Mouse (Mus musculus): ENCODE measurements around the gene Samd14. TPM values are rescaled to one million over a fixed set of nuclear protein-coding genes. Genes with fewer than 3 reads are reported as not detected.
A peak's percentile ranks its signal among the peaks of the same experiment; 100 is the strongest.
"Not testable (repeated sequence)": the region's sequence is repeated elsewhere in the genome, so short reads cannot be mapped to it uniquely, and the experiment has no call there.

Gene Samd14
- 10 to 100 TPM; 16.2 to 22.5 TPM for total RNA-seq (2021)
- long read RNA-seq, experiment 1, transcript Samd14-201 (10 exons, 3,318 nt) = major isoform, 11 of 16 reads
- long read RNA-seq, experiment 1, partial matches to known transcripts = 4 of 16 reads
- long read RNA-seq, experiment 1, other reads (novel, unspliced or antisense) = 1 of 16 reads
- long read RNA-seq, experiment 2, transcript Samd14-201 (10 exons, 3,318 nt) = major isoform, 17 of 34 reads
- long read RNA-seq, experiment 2, partial matches to known transcripts = 7 of 34 reads
- long read RNA-seq, experiment 2, other reads (novel, unspliced or antisense) = 10 of 34 reads

DNA sequence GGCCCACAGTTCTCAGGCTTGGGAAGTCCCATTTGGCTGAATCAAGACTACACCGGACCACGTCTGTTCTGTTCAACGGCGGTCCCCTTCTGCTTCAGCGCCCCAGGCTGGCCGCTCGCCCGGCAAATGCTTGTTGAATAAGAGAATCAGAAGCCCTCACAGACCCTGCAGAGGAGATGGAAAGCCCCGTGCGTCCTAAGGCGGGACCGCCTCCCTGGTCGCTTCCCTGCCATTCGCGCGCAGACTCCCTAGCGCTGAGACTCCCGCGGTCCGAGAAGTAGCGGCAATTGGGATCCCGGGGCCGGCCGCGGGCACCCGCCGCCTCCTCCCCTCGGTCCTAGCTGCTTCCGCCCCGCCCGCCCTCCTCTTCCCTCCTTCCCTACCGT, at the start of gene Samd14:
Gene Samd14, plus strand, starts transcription at position 251 of the 386 bp plus-strand sequence.
- DNase-seq (ENCODE audit: low spot score in 2 of 2) = peak in 1 of 2 experiments; percentile 37

GRCm38 (mm10) chr11:94962534-94963101, 47.1 kb upstream of the Samd14 start:
- DNase-seq (ENCODE audit: low spot score in 2 of 2) = no peak

DNA sequence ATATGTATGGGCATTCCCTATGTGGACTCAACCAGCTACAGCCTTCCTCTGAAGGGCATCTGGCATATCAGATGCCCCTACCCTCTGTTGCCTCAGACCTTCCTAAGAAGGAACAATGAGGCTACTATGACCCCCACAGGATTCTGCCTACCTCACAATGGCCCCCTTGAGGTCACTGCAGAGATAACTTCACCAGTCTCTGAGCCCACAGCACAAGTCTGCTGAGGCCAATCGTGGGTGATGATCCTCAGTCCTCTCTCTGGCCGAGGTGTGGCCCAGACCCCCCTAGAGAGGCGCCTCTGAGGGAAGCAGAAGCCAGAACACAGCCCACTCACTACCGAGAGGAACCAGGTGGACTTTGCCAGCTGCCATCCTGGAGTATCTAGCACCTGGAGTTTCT, 42.3 kb upstream of the Samd14 start, which contains the start of gene Hils1:
Gene Hils1, plus strand, starts transcription at position 175 of the 400 bp plus-strand sequence.
- no peak for DNase-seq (ENCODE audit: low spot score in 2 of 2)

DNA sequence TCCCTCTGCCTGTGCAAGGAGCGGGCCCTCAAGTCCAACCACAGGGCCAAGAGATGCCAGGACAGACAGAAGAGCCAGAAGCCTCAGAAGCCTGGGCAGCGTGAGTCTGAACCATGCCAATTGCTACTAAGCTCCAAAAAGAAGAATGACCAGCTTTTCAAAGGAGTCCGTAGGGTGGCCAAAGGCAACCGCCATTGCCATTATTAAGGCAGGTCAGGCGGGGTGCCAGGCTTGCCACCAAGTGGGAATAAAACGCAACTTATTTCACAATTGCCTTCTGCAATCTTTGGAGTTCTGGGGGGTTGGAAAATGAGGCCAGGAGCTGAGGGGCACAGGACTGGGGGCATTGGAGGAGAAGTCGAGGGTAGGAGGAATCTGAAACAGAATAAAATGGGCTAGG, 41.5 kb upstream of the Samd14 start:
- no peak for DNase-seq (ENCODE audit: low spot score in 2 of 2)

GRCm38 (mm10) chr11:94969709-94970108, 40.0 kb upstream of the Samd14 start:
- DNase-seq (ENCODE audit: low spot score in 2 of 2) = not testable (repeated sequence)

DNA sequence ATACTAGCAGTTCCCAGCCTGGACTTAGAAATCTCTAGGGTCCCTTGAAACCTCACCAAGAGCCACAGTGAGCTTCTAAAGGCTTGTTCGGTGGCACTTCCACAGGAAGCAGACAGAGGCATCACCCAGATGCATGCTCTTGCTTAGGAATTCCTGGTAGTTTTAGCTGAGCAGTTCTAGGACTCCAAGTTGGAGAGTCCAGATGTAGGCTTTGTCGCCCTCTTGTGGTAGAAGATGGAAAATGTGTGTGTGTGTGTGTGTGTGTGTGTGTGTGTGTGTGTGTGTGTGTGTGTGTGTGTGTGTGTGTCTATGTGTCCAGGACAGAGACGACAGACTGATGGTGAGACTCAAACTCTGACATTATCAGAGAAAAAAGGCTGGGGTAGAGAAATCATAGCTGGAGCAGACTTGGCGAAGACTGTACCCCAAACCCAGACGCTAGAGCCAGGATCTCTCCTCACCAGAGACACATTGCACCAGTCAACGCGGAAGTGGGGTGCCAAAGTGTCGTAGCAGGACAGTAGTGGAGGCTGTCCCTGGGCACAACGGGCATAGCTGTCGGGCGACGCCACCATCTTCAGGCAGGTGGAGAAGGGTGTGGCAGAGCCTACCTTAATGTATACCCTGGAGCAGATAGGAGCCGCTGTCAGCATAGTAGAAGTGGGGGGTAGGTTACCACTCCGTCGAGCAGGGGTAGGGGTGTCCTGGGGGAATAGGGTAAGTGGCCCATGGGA, 39.3 kb upstream of the Samd14 start:
- peak; percentile 57 to 64 for DNase-seq (ENCODE audit: low spot score in 2 of 2)

DNA sequence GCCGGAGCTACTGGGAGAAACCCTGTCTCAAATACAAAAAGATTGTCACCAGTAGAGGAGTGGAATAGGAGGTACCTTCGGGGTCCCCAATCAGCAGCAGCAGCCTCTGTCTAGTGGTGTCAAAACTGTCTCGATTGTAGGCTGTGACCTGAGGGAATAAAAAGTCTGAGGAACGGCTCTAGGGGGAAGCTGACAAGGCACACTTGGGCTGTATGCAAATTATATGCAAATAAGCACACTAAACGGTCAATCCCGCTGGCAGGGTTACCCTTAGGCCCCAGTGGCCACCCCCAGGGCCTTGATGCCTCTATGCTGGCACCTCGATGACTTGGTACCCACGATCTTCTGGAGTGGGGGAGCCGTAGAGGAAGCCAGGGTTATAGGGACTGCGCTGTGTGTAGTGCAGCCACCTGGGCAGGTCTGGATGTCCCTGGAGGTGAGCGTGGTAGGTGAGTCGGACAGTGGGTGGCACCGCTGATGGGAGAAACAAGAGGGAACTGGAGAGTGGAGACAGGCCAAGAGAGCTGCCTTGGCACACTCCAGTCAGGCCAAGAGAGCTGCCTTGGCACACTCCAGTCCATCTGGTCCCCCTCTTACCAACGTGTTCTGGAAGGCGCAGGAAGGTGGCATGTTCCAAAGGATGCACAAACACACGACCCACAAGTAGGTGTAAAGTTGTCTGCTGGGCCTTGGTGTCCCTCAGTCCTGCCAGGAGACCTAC, 37.6 kb upstream of the Samd14 start:
- no peak for DNase-seq (ENCODE audit: low spot score in 2 of 2)

GRCm38 (mm10) chr11:94972887-94973286, 36.8 kb upstream of the Samd14 start:
- no peak for DNase-seq (ENCODE audit: low spot score in 2 of 2)

DNA sequence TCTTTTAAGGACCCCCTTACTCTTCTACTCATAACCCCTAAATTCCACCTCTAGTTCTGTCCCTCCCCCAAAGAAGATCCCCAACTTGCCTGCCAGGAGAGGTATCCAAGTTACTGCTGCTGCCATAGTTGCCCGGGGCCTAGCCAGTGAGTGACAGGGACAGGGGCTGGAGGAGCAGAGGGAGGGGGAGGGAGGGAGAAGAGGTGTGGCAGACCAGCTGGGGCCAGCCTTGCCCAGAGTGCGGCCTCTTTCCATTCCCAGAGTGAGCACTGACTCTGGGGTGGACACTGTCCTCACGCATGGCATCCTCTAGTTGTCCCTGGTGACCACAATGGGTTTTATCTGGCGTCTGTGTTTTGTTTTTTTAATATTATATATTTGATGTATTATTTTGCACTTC, 36.4 kb upstream of the Samd14 start:
- DNase-seq (ENCODE audit: low spot score in 2 of 2) = no peak

GRCm38 (mm10) chr11:94974951-94975350, 34.7 kb upstream of the Samd14 start:
- no peak for DNase-seq (ENCODE audit: low spot score in 2 of 2)

DNA sequence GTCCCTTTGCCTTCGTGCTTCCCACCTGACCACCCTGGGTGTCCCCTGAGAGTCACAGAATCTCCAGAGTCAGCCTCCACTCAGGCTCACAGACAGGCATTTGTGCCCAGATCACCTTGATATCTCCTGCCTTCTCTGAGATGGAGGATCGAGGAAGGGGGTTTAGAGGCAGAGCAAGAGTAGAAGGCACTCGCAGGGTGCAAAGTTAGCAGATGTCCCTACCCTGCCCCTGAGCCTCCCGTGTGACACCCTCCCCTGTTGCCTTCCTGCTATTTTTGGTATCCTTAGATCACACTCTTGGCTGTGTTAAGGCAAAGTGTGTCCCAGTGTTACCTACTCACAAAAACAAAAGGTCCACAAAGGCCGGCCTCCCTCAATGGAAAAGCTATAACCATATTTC, 33.5 kb upstream of the Samd14 start, which contains the start of gene Sgca:
Gene Sgca, minus strand, starts transcription at position 129 of the 400 bp plus-strand sequence.
- DNase-seq (ENCODE audit: low spot score in 2 of 2) = no peak

GRCm38 (mm10) chr11:94978178-94978915, 31.3 kb upstream of the Samd14 start:
- no peak for DNase-seq (ENCODE audit: low spot score in 2 of 2)

- peak; percentile 88 to 98 for DNase-seq (ENCODE audit: low spot score in 2 of 2)
These were observed 30.7 kb upstream of the Samd14 start for GRCm38 (mm10) chr11:94978947-94979346.

GRCm38 (mm10) chr11:94979462-94980179, 30.1 kb upstream of the Samd14 start:
- no peak for DNase-seq (ENCODE audit: low spot score in 2 of 2)

DNA sequence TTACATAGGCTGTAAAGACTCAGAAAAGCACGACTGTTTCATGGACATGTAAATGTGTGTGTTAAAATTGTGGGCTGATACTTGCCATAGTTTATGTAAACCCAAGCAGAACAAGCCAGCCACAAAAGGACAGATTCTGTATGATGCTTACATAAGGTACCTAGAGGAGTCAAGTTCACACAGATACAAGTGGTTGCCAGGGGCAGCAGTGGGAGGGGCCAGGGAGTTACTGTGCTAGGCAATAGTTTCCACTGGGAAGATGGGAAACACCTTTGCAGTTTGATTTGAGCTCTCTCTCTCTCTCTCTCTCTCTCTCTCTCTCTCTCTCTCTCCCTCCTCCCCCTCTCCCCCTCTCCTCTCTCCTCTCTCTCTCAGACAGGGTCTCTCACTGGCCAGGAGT, 24.5 kb upstream of the Samd14 start:
- DNase-seq (ENCODE audit: low spot score in 2 of 2) = no peak

- no peak for DNase-seq (ENCODE audit: low spot score in 2 of 2)
These were observed 23.9 kb upstream of the Samd14 start for GRCm38 (mm10) chr11:94985822-94986221.

DNA sequence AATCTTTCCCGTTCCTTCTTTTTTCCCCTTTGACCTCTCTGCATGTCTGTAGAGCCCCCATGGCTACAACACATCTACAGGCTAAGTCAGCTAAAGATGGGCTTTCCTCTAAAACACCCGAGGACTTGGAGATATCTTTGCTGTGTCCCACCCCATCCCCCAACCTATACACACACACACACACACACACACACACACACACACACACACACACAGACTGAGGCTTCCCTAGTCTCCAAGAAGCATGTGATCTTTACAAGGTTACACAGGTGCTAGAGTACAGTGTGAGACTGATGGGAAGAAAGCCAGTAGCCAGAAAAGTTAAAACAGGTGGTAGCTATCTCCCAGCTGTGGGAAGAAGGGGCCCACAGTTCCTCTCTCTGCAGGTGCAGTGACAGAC, 23.2 kb upstream of the Samd14 start:
- no peak for DNase-seq (ENCODE audit: low spot score in 2 of 2)

GRCm38 (mm10) chr11:94987341-94987740, 22.3 kb upstream of the Samd14 start:
- no peak for DNase-seq (ENCODE audit: low spot score in 2 of 2)

- DNase-seq (ENCODE audit: low spot score in 2 of 2) = no peak
These were observed 21.8 kb upstream of the Samd14 start for GRCm38 (mm10) chr11:94987851-94988250.

Measured in adrenal gland, postnatal 4 days (tissue).